Mouse (Mus musculus) granulocyte monocyte progenitor cell, adult 5-6 weeks (primary cell): ENCODE data around the gene Maml3. TPM values are rescaled to one million over a fixed set of nuclear protein-coding genes. Genes with fewer than 3 reads are reported as not detected.

Source experiments
- ATAC-seq: replicated peaks from 2 replicates; pipeline ENCODE4 v1.8.0; 2016; ENCODE audit warnings: mild to moderate bottlenecking, moderate TSS enrichment, inconsistent platforms; ENCODE audit not compliant: poor library complexity, severe bottlenecking
- total RNA-seq, 2 experiments: library from RNA; stranded (forward) in 1 of 2; stranded (reverse) in 1 of 2; fragments of 200-712, 200-1000 nt in 1 of 2; fragments of >200 nt in 1 of 2; fragmentation: Nextera tagmentation in 1 of 2; gene quantifications; 2 replicates each; pipeline ENCODE4 v1.2.3; 2014 to 2017

Gene Maml3
- total RNA-seq, 2 experiments from 2014 or later: 4.9 to 12.3 TPM

DNA sequence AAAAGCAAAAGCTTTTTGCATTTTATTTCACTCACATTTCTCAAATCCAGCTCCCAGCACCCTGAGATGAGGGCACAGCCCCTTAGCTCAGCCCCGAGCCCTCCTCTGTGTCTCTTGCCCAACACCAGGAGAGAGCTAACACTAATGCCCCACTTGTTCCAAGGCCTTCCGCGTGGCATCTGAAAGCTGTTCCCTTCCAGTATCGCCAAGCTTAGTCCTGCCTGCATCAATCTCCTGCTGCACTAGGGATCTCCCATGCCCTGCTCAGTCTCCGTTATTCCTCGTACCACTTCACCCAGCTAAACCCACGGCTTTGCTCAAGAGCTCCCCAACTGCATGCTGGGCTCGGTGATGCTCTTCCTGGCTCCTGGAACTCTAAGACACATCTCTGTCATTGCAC, 57.3 kb downstream of the Maml3 start:
- peak; percentile 15; the same call in 1 of the 2 replicates for ATAC-seq

- ATAC-seq: peak; percentile 89
Observed at GRCm38 (mm10) chr3:52046895-52047372, 57.9 kb downstream of the Maml3 start.

DNA sequence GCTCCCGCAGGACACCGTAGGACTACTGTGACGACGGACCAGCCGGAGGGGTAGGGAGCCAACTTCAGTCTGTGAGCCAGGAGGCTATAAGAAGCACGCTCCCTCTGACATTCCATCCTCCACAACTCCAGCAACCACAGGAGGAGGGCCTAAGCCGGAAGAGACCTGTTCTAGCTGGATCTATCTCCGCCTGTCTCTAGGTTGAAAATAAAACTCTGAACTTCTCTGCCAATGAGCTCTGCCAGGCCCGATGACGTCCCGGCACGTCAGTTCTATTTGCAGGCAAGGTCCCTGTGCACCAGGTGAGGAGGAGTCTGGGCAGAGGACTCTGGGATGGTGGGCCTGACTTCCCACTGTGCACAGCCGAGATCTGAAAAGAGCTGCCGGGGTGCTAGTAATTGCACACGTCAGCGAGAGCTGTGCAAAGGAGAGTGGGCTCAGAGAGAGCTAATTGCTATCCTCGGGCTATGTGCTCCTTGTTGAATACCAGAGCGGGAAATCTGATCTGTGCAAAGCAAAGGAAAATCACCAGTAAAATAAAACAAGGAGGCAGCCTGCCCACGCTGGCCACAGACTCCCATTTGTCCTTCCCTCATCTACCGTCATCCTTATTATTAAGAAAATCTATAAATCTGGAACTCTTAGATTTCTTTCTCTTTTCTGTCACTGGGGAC, 58.7 kb downstream of the Maml3 start:
- ATAC-seq: peak; percentile 47

DNA sequence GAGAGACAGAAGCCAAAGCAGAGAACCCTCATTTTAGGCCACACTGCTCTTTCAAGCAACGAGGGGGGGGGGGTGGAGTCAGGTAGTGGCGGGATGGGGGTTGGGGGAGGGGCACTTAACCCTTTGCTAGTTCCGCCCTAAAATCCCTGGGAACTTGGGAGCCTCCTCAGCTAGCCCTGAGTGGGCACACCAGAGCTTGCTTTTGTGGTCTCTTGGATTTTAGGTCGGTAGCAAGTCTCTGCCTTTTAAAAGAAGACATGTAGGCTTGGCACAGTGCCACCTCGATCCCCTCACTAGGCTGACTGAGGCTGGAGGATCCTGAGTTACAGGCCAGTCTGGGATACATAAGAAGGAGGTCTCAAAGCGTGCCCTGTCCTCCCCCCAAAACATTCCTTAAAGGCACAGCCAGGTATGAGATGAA, 59.6 kb downstream of the Maml3 start:
- no peak for ATAC-seq

DNA sequence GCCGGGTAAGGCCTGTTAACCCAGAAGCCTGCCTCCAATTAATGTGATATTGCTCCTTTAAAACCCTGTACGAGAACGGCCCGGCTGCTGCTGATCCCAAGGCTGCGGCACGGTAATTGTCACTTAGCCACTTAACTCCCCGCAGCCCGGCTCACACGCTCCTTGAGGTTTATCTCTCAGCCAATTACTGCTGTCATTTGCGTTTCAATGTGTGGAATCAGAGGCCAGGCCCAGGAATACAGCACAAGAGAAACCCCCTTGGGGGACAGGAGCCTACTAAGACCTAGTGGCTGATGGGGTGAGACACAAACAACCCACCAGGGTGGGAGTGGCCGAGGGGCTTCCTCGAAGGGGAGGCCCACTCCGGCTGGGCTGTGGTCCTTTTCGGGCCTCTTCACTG, 60.2 kb downstream of the Maml3 start:
- no peak for ATAC-seq

DNA sequence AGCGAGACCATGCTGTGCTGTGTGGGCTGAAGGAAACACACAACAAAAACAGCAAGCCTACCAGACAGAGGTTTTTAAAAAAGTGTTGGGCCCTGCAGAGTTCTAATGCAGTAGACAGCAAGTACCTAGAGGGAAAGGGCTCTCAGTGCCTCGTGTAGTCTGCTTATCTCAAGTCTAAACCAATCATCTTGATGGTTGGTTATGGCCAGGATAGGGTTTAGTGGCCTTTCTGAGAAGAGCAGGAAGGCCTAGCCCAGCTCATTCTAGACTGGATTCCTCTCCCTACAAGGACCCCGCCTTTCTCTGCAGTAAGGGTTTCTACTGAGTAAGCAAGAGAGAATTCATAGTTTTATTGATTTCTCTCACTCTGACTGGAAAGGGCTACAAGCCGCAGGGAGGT, 61.0 kb downstream of the Maml3 start:
- no peak for ATAC-seq

- ATAC-seq: no peak
Observed at GRCm38 (mm10) chr3:52042680-52043079, 62.2 kb downstream of the Maml3 start.

DNA sequence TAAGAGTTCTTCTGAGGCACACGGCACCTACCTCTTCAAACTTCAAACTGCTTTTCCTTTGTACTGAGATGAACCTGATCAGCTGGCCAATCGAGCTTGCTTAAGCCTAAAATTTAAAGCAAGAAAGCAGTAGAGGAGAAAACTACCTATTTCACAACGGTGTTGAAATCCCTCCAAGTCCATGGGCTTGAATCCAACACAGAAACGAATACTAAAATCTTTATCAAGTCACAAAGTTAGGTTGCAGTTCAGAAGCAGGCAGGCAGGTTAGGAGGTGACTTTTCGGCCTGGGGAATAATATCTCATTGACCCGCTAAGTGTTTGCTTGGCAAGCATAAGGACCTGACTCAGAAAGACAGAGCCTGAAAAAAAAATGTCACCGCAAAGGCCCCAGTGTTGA, 64.9 kb downstream of the Maml3 start:
- ATAC-seq: peak; percentile 33; the same call in 1 of the 2 replicates

DNA sequence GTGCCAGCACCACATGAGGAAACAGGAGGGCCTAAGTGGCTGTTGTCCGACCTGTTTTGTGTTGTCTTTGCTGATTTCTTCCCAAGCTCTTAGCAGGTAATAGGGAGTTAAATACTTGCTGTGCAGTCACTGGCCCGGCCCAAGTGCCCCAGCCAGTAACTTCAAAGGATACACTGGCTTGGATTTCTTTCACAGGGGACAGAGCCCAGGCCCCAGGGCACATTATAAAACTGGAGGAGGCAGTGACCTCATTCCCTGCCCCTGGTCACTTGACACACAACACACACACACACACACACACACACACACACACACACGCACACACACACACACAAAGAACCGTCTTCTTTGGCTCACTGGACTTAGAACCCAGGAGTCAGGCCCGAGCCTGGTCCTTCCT, 67.6 kb downstream of the Maml3 start:
- no peak for ATAC-seq

GRCm38 (mm10) chr3:52035404-52035803, 69.5 kb downstream of the Maml3 start:
- peak; percentile 31; the same call in 1 of the 2 replicates for ATAC-seq

GRCm38 (mm10) chr3:52033857-52034588, 70.9 kb downstream of the Maml3 start:
- ATAC-seq: no peak

DNA sequence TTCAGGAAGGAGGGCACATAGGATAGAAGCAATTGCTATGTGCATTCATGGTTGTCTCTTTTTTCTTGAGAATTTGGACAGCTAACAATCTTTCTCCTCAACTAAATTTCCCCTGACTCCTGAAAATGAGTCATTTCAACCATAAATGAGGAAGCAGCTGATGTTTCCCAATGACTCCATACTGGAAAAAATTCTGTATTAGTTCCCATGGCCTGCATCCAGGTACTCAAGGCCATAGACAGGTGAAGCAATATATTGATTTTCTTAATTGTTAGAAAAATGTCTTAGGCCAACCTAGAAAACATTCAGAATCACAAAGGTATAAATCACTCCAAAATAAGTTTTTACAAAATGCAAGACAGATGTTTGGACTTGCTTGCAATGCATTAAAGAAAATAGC, 73.5 kb downstream of the Maml3 start:
- no peak for ATAC-seq

- ATAC-seq: peak; percentile 51
Observed at GRCm38 (mm10) chr3:52030114-52030513, 74.8 kb downstream of the Maml3 start.

- ATAC-seq: peak; percentile 67
Observed at GRCm38 (mm10) chr3:52029661-52030081, 75.2 kb downstream of the Maml3 start.

DNA sequence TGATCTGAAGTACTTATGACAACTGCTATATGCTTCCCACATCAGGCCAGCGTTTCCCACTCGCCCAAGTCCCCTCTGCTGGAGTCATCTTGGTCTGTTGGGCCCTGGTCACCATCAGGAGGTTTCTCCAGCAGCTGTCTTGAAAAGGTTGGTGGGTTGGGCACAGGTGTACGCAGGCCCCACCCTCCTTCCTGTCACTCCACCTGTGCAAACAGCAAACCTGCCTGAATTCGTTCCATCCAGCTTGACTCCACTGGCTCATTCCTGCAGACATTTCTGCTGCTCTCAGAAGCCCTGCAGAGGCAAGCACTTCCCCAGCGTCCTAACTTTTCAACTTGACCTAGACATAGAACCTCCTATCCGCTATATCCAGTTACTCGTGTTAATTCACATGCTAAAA, 76.9 kb downstream of the Maml3 start:
- ATAC-seq: no peak

GRCm38 (mm10) chr3:52022486-52022885, 82.4 kb downstream of the Maml3 start:
- ATAC-seq: no peak

GRCm38 (mm10) chr3:52018103-52018439, 86.8 kb downstream of the Maml3 start:
- ATAC-seq: no peak

DNA sequence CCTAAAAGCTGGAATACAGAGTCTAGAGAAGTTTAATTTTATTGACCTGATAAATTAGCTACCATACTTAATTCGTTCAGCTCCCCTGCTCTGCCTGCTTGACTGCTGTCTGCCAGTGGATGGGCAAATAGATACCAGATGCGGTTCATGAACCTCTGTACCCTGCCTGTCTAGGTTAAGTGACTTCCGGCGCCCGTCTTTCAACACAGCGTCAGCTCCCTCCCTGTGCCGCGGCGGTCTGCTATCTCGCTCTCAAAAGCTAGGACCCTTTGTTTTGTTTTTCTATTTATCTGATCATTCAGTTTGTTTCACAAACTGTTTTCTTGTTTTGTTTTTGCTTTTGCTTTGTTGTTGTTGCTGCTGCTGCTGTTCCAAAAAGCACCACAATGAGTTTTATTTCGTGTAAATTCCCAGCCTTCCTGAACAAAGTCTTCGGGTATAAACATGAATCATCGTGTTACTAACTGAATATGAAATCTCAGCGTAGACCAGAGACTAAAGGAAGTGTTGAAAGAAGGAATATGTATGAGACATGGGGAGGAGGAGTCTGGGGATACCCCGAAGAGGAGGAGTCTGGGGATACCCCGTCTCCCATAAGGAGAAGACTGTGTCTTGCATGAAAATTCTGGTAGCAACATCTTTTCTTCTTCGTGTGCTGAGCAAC, 87.3 kb downstream of the Maml3 start:
- ATAC-seq: peak; percentile 65

DNA sequence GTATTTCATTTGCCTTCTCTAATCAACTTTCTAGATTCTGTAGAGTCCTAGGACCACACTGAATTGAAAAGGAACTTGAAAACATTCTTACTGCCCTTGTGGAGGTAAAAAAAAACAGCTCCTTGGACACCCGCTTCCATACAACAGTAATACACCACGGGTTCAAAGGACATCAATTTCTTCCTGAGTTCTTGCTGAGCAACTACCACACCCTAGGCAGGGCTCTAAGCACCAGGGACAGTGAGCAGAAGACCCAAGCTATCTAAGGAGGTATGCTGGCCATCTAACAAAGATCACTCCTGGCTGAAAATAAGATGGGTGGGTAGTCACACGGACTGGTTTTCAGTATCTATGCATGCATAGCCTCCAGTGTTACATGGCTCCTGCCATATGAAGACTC, 88.7 kb downstream of the Maml3 start:
- ATAC-seq: no peak

- ATAC-seq: no peak
Observed at GRCm38 (mm10) chr3:52015556-52015955, 89.3 kb downstream of the Maml3 start.

DNA sequence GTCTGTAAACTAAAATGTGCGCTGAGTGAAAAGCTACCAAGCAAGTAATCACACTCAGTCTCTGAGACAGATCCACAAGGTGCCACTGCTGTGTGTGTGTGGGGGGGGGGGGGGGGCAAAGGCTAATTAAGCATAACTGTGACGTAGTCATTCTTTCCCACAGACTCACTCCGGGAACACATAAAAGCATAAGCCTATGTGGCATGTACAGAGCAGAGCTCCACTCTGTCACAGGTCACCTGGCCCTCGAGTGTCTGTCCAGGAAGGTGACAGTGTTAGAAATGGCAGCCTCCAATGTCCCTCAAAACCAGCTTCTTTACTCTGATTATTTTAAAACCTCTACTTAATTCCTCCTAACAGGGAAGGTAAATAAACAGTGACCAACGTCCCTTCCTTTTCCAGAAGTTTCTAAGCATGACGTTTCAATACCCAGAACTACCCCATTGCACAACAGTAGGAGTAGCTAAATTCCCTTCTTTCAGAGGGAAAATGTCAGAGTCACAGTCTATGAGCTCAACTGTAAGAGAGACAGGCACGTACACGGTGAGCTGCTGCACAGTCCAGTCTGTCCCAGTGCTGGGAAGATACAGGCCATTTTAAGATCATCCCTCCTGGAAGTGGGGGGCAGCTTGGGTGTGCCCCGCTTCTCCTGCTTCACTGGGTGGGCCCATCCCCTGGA, 93.7 kb downstream of the Maml3 start:
- ATAC-seq: peak; percentile 34
